Mouse (Mus musculus) heart, adult 2 months (tissue): ENCODE measurements around the gene Eps8l2.

Source experiments
- CTCF ChIP-seq: fragments of 200-600 bp; IDR thresholded peaks from 2 replicates; pipeline ENCODE4 v1.8.1; 2022; ENCODE audit warnings: antibody characterized with exemption, mild to moderate bottlenecking, moderate library complexity
- POLR2A ChIP-seq: fragments of 200-500 bp; IDR thresholded peaks from 2 replicates; pipeline ENCODE4 v1.6.1; 2011; ENCODE audit warnings: mild to moderate bottlenecking, low read depth, low read length, control low read depth; ENCODE audit not compliant: insufficient read depth

GRCm38 (mm10) chr7:141369918-141370317, 31.2 kb downstream of the Eps8l2 start:
- no peak for TF ChIP-seq CTCF
- no peak for TF ChIP-seq POLR2A
